In the genomic region with DNA sequence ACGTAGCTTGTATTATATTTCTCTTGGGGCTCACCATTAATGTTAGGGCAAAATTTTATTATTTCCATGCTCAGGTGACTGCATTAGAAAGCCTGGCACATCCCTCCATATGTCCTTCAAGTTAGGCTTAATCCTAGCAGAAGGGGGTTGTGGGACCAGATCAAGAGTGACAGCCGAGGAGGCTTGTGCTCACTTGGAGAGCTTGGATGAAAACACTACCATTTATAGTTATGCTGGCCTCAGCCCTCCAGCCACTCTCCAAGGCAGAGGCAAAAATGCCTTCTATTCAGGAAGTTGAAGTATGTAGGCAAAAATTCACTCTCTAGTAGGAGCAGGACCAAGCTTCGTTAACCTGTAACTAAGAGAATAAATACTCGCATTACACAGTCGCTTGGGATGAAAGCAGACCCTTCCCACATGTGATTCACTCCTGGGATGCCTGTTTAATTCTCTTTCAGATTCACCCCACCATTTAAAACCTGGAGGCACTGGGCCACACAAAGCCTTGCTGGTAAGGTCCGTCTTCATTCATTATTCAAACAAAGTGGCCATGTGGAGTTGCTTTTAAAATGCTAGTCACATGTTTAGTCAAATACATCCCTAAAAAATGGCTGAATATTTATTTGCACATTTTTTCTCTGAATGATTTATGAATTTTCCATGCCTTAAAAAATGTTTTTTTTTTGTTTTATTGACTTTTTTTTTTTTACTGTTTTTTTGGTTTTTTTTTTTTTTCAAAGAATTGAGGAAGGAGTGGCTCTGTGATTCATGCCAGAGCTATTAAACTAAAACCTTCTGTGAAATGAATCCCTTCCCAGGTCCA, we compare ENCODE assay signal across 12 mouse cellular contexts. TPM values are rescaled to one million over a fixed set of nuclear protein-coding genes. Genes with fewer than 3 reads are reported as not detected.
DNase-seq lines count a peak whose midpoint lies in the region; ATAC-seq and TF ChIP-seq lines count a peak whose summit lies in the region.
"Had no signal": no experiment of that assay in that cellular context is flagged by ENCODE, and none has a peak within 500 bp of the region (broad histone marks: within the 10 kb centered on the region; RNA-seq: fewer than 3 reads in every experiment).

No protein-coding gene starts in this region.

- peaks cover 35% of the 10 kb centered on the region for H3K4me1 ChIP-seq in forebrain, embryonic 10.5 days
- H3K4me1 ChIP-seq in forebrain, postnatal 0 days (ENCODE audit: insufficient read depth), result no peaks in the 10 kb centered on the region
- peaks cover 7% of the 10 kb centered on the region for H3K4me1 ChIP-seq in lung, embryonic 16.5 days (replicated peaks; ENCODE audit: control insufficient read depth, insufficient read depth, low read length)
- peaks cover 14% of the 10 kb centered on the region for H3K4me1 ChIP-seq in forebrain, embryonic 13.5 days
- 0 out of 2 replicates have a peak, but pooled peaks cover 15% of the 10 kb centered on the region for H3K4me1 ChIP-seq in stomach, embryonic 14.5 days (ENCODE audit: control insufficient read depth, insufficient read depth, low read length)

- TF ChIP-seq CTCF in forebrain, postnatal 0 days (IDR thresholded peaks at IDR 0.05; ENCODE audit: low read depth), result no peak

- 30% methylated on average over 6 of the region's 6 CpGs for WGBS in forebrain, embryonic 10.5 days
- WGBS in forebrain, postnatal 0 days, result 24% methylated on average over 6 of the region's 6 CpGs
- WGBS in lung, embryonic 16.5 days, result 51% methylated on average over 6 of the region's 6 CpGs
- 18% methylated on average over 6 of the region's 6 CpGs for WGBS in forebrain, embryonic 13.5 days
- 41% methylated on average over 6 of the region's 6 CpGs for WGBS in stomach, embryonic 14.5 days

- no peaks in the 10 kb centered on the region for H3K36me3 ChIP-seq in forebrain, embryonic 10.5 days (replicated peaks)
- no peaks in the 10 kb centered on the region for H3K36me3 ChIP-seq in forebrain, postnatal 0 days (ENCODE audit: insufficient read depth)
- no peaks in the 10 kb centered on the region for H3K36me3 ChIP-seq in lung, embryonic 16.5 days (ENCODE audit: control insufficient read depth, insufficient read depth, low read length)
- no peaks in the 10 kb centered on the region for H3K36me3 ChIP-seq in forebrain, embryonic 13.5 days (ENCODE audit: poor library complexity, severe bottlenecking)
- no peaks in the 10 kb centered on the region for H3K36me3 ChIP-seq in stomach, embryonic 14.5 days (ENCODE audit: control insufficient read depth, insufficient read depth, low read length)
- H3K36me3 ChIP-seq: heart, embryonic 12.5 days; limb, embryonic 10.5 days had no signal

- no peak overlapping the region for H3K4me2 ChIP-seq in forebrain, postnatal 0 days (ENCODE audit: low read depth)
- no peak overlapping the region for H3K4me2 ChIP-seq in lung, embryonic 16.5 days (ENCODE audit: low read depth, low read length)
- H3K4me2 ChIP-seq in forebrain, embryonic 13.5 days, result no peak overlapping the region
- no peak overlapping the region for H3K4me2 ChIP-seq in stomach, embryonic 14.5 days (replicated peaks; ENCODE audit: low read depth, low read length)
- H3K4me2 ChIP-seq: heart, embryonic 12.5 days had no signal

- H3K4me3 ChIP-seq in forebrain, embryonic 10.5 days, result no peak overlapping the region
- no peak overlapping the region for H3K4me3 ChIP-seq in forebrain, postnatal 0 days (ENCODE audit: low read depth, low read length)
- H3K4me3 ChIP-seq in lung, embryonic 16.5 days (ENCODE audit: low read length), result no peak overlapping the region
- no peak overlapping the region for H3K4me3 ChIP-seq in forebrain, embryonic 13.5 days
- H3K4me3 ChIP-seq in stomach, embryonic 14.5 days (ENCODE audit: low read depth, low read length), result no peak overlapping the region
- H3K4me3 ChIP-seq: heart, embryonic 12.5 days; limb, embryonic 10.5 days had no signal

- no peak for ATAC-seq in forebrain, postnatal 0 days
- ATAC-seq in lung, embryonic 16.5 days (ENCODE audit: low read depth), result peak; percentile 61
- ATAC-seq in forebrain, embryonic 13.5 days, result peak; percentile 55
- 0 out of 2 replicates have a peak, but pooled peaks have one; percentile 28 for ATAC-seq in stomach, embryonic 14.5 days (ENCODE audit: insufficient number of reproducible peaks, insufficient read depth, low FRiP score, low read depth)
- no peak for ATAC-seq in inflammation-experienced regulatory T-cells, adult 6 months

- H3K9me3 ChIP-seq in forebrain, embryonic 10.5 days, result no peaks in the 10 kb centered on the region
- H3K9me3 ChIP-seq in forebrain, postnatal 0 days (ENCODE audit: low read length), result no peaks in the 10 kb centered on the region
- H3K9me3 ChIP-seq in lung, embryonic 16.5 days (ENCODE audit: control insufficient read depth, low read length), result no peaks in the 10 kb centered on the region
- H3K9me3 ChIP-seq in forebrain, embryonic 13.5 days (replicated peaks), result no peaks in the 10 kb centered on the region
- H3K9me3 ChIP-seq in stomach, embryonic 14.5 days (ENCODE audit: control insufficient read depth, low read depth, low read length), result no peaks in the 10 kb centered on the region
- H3K9me3 ChIP-seq: heart, embryonic 12.5 days; limb, embryonic 10.5 days had no signal

- H3K27ac ChIP-seq in forebrain, embryonic 10.5 days, result peak overlapping the region; percentile 51
- H3K27ac ChIP-seq in forebrain, postnatal 0 days (ENCODE audit: low read depth, low read length), result no peak overlapping the region
- peak overlapping the region; percentile 54 for H3K27ac ChIP-seq in lung, embryonic 16.5 days (ENCODE audit: low read length)
- H3K27ac ChIP-seq in forebrain, embryonic 13.5 days, result no peak overlapping the region
- H3K27ac ChIP-seq in stomach, embryonic 14.5 days (ENCODE audit: low read length), result peak overlapping the region; percentile 18; the same call in 1 of the 2 replicates
- H3K27ac ChIP-seq: limb, embryonic 10.5 days had no signal

- H3K27me3 ChIP-seq in forebrain, embryonic 10.5 days (ENCODE audit: poor library complexity, severe bottlenecking), result no peaks in the 10 kb centered on the region
- H3K27me3 ChIP-seq in forebrain, postnatal 0 days (ENCODE audit: insufficient read depth, low read length), result no peaks in the 10 kb centered on the region
- no peaks in the 10 kb centered on the region for H3K27me3 ChIP-seq in lung, embryonic 16.5 days (ENCODE audit: control insufficient read depth, insufficient read depth, low read depth, low read length)
- no peaks in the 10 kb centered on the region for H3K27me3 ChIP-seq in forebrain, embryonic 13.5 days
- H3K27me3 ChIP-seq in stomach, embryonic 14.5 days (ENCODE audit: control insufficient read depth, insufficient read depth, low read length), result no peaks in the 10 kb centered on the region
- H3K27me3 ChIP-seq: heart, embryonic 12.5 days had no signal

- no peak overlapping the region for H3K9ac ChIP-seq in forebrain, postnatal 0 days
- H3K9ac ChIP-seq in lung, embryonic 16.5 days (ENCODE audit: low read length), result no peak overlapping the region
- no peak overlapping the region for H3K9ac ChIP-seq in forebrain, embryonic 13.5 days
- H3K9ac ChIP-seq in stomach, embryonic 14.5 days (replicated peaks; ENCODE audit: low read depth, low read length), result no peak overlapping the region
- H3K9ac ChIP-seq: heart, embryonic 12.5 days had no signal

- DNase-seq in forebrain, embryonic 10.5 days (ENCODE audit: extremely low spot score, low spot score), result no peak
- DNase-seq in forebrain, postnatal 0 days, result no peak
- no peak for DNase-seq in lung, postnatal 4 days
- DNase-seq in urinary bladder, postnatal 25 days (ENCODE audit: low spot score), result no peak
- DNase-seq: cerebellum, postnatal 10 days; kidney, postnatal 4 days had no signal

RNA-seq across cellular contexts. Expression of a gene that starts 47.4 kb away (rescaled TPM):
- polyA plus RNA-seq in forebrain, embryonic 10.5 days (2016; fragmentation: Nextera tagmentation; extraction: Ambion mirVana), result 50.3 and 51.2 TPM in 2 replicates
- 23.5 and 27.8 TPM in 2 replicates for total RNA-seq in forebrain, postnatal 0 days (2014; rRNA removed)
- polyA plus RNA-seq in forebrain, postnatal 0 days (2015; fragmentation: Nextera tagmentation; extraction: Ambion mirVana), result 40.5 and 52.0 TPM in 2 replicates
- 93.8 and 96.4 TPM in 2 replicates for polyA plus RNA-seq in lung, embryonic 16.5 days (2015; fragmentation: Nextera tagmentation; extraction: Ambion mirVana)
- 21.7 and 22.4 TPM in 2 replicates for polyA plus RNA-seq in forebrain, embryonic 13.5 days (2015; fragmentation: Nextera tagmentation; extraction: Ambion mirVana)
- polyA plus RNA-seq in stomach, embryonic 14.5 days (2014; fragmentation: Nextera tagmentation; extraction: Ambion mirVana), result 130 and 134 TPM in 2 replicates
- polyA plus RNA-seq in inflammation-experienced regulatory T-cells, adult 6 months (2017; shearing (Covaris generic)), result 10 to 100 TPM in 2 of 3 experiments, 1 to 10 TPM in 1; 3.7 to 12.6 (median 12.2) TPM

Comparison
In these comparisons a context has a peak if more than half of its experiments do, and no peak if none do; other contexts are left out.
1. H3K27ac ChIP-seq: peak in forebrain, embryonic 10.5 days (single experiment), lung, embryonic 16.5 days (single experiment) and stomach, embryonic 14.5 days (single experiment); none in forebrain, postnatal 0 days (single experiment) and forebrain, embryonic 13.5 days (single experiment).
2. ATAC-seq: peak in lung, embryonic 16.5 days (single experiment), forebrain, embryonic 13.5 days (single experiment) and stomach, embryonic 14.5 days (single experiment); none in forebrain, postnatal 0 days (single experiment) and inflammation-experienced regulatory T-cells, adult 6 months (single experiment).